ENCODE assay signal across 11 mouse cellular contexts in the genomic region with DNA sequence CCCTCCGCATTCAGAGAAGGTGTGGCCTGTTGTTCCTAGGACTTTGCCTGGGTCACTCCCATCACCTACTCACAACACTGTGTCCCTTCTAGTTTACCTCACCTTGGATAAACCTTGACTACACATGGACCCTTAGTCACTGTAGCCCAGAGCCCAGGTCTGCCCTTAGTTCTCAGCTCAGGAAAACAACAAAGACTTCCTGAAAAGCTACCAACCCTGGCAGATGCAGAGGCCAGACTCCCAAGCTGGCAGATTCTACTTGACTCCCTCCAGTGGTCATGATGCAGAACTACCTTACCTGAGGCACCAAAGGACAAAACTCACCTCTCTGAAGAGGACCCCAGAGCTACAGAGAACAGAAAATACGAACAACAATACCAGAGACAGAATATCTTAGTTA. TPM values are rescaled to one million over a fixed set of nuclear protein-coding genes. Genes with fewer than 3 reads are reported as not detected.
A peak's percentile ranks its signal among the peaks of the same experiment; 100 is the strongest.
DNase-seq lines count a peak whose midpoint lies in the region; ATAC-seq lines count a peak whose summit lies in the region.
"Had no signal": no experiment of that assay in that cellular context is flagged by ENCODE, and none has a peak within 500 bp of the region (broad histone marks: within the 10 kb centered on the region; RNA-seq: fewer than 3 reads in every experiment).

No protein-coding gene starts in this region.

- peaks cover 11% of the 10 kb centered on the region; the same call in 1 of the 2 replicates for H3K4me1 ChIP-seq in kidney, embryonic 15.5 days
- H3K4me1 ChIP-seq: limb, embryonic 13.5 days; neural tube, embryonic 13.5 days had no signal

- H3K9ac ChIP-seq in kidney, embryonic 15.5 days, result no peak overlapping the region
- H3K9ac ChIP-seq: limb, embryonic 13.5 days; neural tube, embryonic 13.5 days had no signal

- 68% methylated on average over 2 of the region's 2 CpGs for WGBS in kidney, embryonic 15.5 days

- ATAC-seq in kidney, embryonic 15.5 days (replicated peaks; ENCODE audit: low FRiP score), result no peak
- ATAC-seq in activated CD4-positive, CD25-positive, alpha-beta regulatory T cell, adult 4 months, result peak; percentile 72
- ATAC-seq in megakaryocyte-erythroid progenitor cell, adult 5-6 weeks (replicated peaks; ENCODE audit: low FRiP score, low TSS enrichment, poor library complexity, severe bottlenecking), result peak; percentile 80

- no peaks in the 10 kb centered on the region for H3K36me3 ChIP-seq in kidney, embryonic 15.5 days
- H3K36me3 ChIP-seq: limb, embryonic 13.5 days; neural tube, embryonic 13.5 days had no signal

- H3K27me3 ChIP-seq in kidney, embryonic 15.5 days, result no peaks in the 10 kb centered on the region
- H3K27me3 ChIP-seq: limb, embryonic 13.5 days; neural tube, embryonic 13.5 days had no signal

- no peaks in the 10 kb centered on the region for H3K9me3 ChIP-seq in kidney, embryonic 15.5 days (replicated peaks)
- H3K9me3 ChIP-seq: limb, embryonic 13.5 days; neural tube, embryonic 13.5 days had no signal

- no peak overlapping the region for H3K4me3 ChIP-seq in kidney, embryonic 15.5 days (replicated peaks)
- H3K4me3 ChIP-seq: limb, embryonic 13.5 days; neural tube, embryonic 13.5 days had no signal

- H3K27ac ChIP-seq in kidney, embryonic 15.5 days, result no peak overlapping the region
- H3K27ac ChIP-seq: limb, embryonic 13.5 days; neural tube, embryonic 13.5 days had no signal

- DNase-seq in kidney, adult 9 months, result peak; percentile 68
- peak; percentile 70 for DNase-seq in CD4-positive, CD25-positive, alpha-beta regulatory T cell, adult 2 months (ENCODE audit: low read depth, low spot score)
- no peak for DNase-seq in spleen, postnatal 14 days (ENCODE audit: low spot score in 2 of 2)
- no peak for DNase-seq in layer of hippocampus, adult 11-12 months (ENCODE audit: low spot score)
- no peak for DNase-seq in cerebellum, adult 9-10 months
- DNase-seq: heart, postnatal 4 days had no signal

- H3K4me2 ChIP-seq in kidney, embryonic 15.5 days, result no peak overlapping the region
- H3K4me2 ChIP-seq: limb, embryonic 13.5 days; neural tube, embryonic 13.5 days had no signal

RNA-seq across cellular contexts. Expression of a gene that starts 9.4 kb away (rescaled TPM):
- 0.78 and 1.6 TPM in 2 replicates for polyA plus RNA-seq in kidney, embryonic 15.5 days (2015; fragmentation: Nextera tagmentation; extraction: Ambion mirVana)
- polyA plus RNA-seq in activated CD4-positive, CD25-positive, alpha-beta regulatory T cell, adult 4 months (2017; shearing (Covaris generic)), result under 1 TPM in 1 of 2 experiments, not detected in 1; 0.26 TPM
- total RNA-seq in megakaryocyte-erythroid progenitor cell, adult 5-6 weeks (2014; fragmentation: Nextera tagmentation), result 2.0 and 5.1 TPM in 2 replicates
- total RNA-seq in megakaryocyte-erythroid progenitor cell, adult 5-6 weeks (2017), result not detected in 2 replicates
- total RNA-seq: heart, postnatal 4 days had no signal

RNA-seq across cellular contexts. Expression of a gene that starts 18.9 kb away (rescaled TPM):
- 22.1 and 26.1 TPM in 2 replicates for polyA plus RNA-seq in kidney, embryonic 15.5 days (2015; fragmentation: Nextera tagmentation; extraction: Ambion mirVana)
- 10 to 100 TPM; 30.3 to 34.9 TPM for polyA plus RNA-seq in activated CD4-positive, CD25-positive, alpha-beta regulatory T cell, adult 4 months (2017; shearing (Covaris generic))
- total RNA-seq in megakaryocyte-erythroid progenitor cell, adult 5-6 weeks (2014; fragmentation: Nextera tagmentation), result 13.3 and 15.4 TPM in 2 replicates
- total RNA-seq in megakaryocyte-erythroid progenitor cell, adult 5-6 weeks (2017), result 2.2 and 3.5 TPM in 2 replicates

RNA-seq across cellular contexts. Expression of a gene that starts 36.2 kb away (rescaled TPM):
- polyA plus RNA-seq in kidney, embryonic 15.5 days (2015; fragmentation: Nextera tagmentation; extraction: Ambion mirVana), result 19.0 and 19.2 TPM in 2 replicates
- not detected for polyA plus RNA-seq in activated CD4-positive, CD25-positive, alpha-beta regulatory T cell, adult 4 months (2017; shearing (Covaris generic))
- not detected in 2 replicates for total RNA-seq in megakaryocyte-erythroid progenitor cell, adult 5-6 weeks (2014; fragmentation: Nextera tagmentation)
- not detected in 2 replicates for total RNA-seq in megakaryocyte-erythroid progenitor cell, adult 5-6 weeks (2017)
- total RNA-seq: heart, postnatal 4 days had no signal
- polyA plus RNA-seq: limb, embryonic 13.5 days; neural tube, embryonic 13.5 days had no signal

Comparison
In these comparisons a context has a peak if more than half of its experiments do, and no peak if none do; other contexts are left out.
1. DNase-seq: peak in kidney, adult 9 months (single experiment) and CD4-positive, CD25-positive, alpha-beta regulatory T cell, adult 2 months (single experiment); none in spleen, postnatal 14 days (0 of 2), layer of hippocampus, adult 11-12 months (single experiment) and cerebellum, adult 9-10 months (single experiment).
2. RNA of a gene that starts 36.2 kb away (polyA plus RNA-seq): 19.0 to 19.2 TPM in kidney, embryonic 15.5 days; not detected in activated CD4-positive, CD25-positive, alpha-beta regulatory T cell, adult 4 months; every median in the first group is over 10 times any median in the second.